Mouse (Mus musculus) kidney, embryonic 15.5 days (tissue): ENCODE measurements around the gene Dpp7. TPM values are rescaled to one million over a fixed set of nuclear protein-coding genes. Genes with fewer than 3 reads are reported as not detected.

ENCODE experiments used
- ATAC-seq: fragments of 200-750 bp; cut with Nextera tagmentation; replicated peaks from 2 replicates; pipeline ENCODE4 v1.8.0; 2017; ENCODE audit warnings: moderate TSS enrichment; ENCODE audit not compliant: low FRiP score
- H3K27ac ChIP-seq: fragments of 300-500 bp; sonication (generic); 2 replicates; pipeline ENCODE4 v1.5.1; 2015; ENCODE audit warnings: mild to moderate bottlenecking, inconsistent platforms
- H3K27me3 ChIP-seq: fragments of 300-500 bp; sonication (generic); 2 replicates; pipeline ENCODE4 v1.6.1; 2015; ENCODE audit warnings: inconsistent platforms
- H3K36me3 ChIP-seq: fragments of 300-500 bp; sonication (generic); 2 replicates; pipeline ENCODE4 v1.6.1; 2015; ENCODE audit warnings: inconsistent platforms
- H3K4me1 ChIP-seq: fragments of 300-500 bp; sonication (generic); 2 replicates; pipeline ENCODE4 v1.6.1; 2015; ENCODE audit warnings: inconsistent platforms
- H3K4me2 ChIP-seq: fragments of 300-500 bp; sonication (generic); 2 replicates; pipeline ENCODE4 v1.6.1; 2015; ENCODE audit warnings: moderate library complexity, mild to moderate bottlenecking, inconsistent platforms
- H3K4me3 ChIP-seq: fragments of 300-500 bp; sonication (generic); replicated peaks from 2 replicates; pipeline ENCODE4 v1.5.1; 2015; ENCODE audit warnings: mild to moderate bottlenecking, inconsistent platforms
- H3K9ac ChIP-seq: fragments of 300-500 bp; sonication (generic); 2 replicates; pipeline ENCODE4 v1.6.1; 2015; ENCODE audit warnings: mild to moderate bottlenecking, inconsistent platforms
- H3K9me3 ChIP-seq: fragments of 300-500 bp; sonication (generic); replicated peaks from 2 replicates; pipeline ENCODE4 v1.6.1; 2016; ENCODE audit warnings: inconsistent platforms
- WGBS: fragments of 180-500 bp; shearing (Covaris S2); methylation state at CpG from one replicate; pipeline ENCODE4 v1.1.7; 2015; ENCODE audit warnings: mixed read lengths; 5-methylcytosine and 5-hydroxymethylcytosine counted together
- polyA plus RNA-seq: library from polyadenylated mRNA; unstranded; fragments of >200 nt; fragmentation: Nextera tagmentation; extraction: Ambion mirVana; gene quantifications from 2 replicates; pipeline ENCODE4 v1.2.1, GENCODE M21; 2015

Dpp7 gene
- polyA plus RNA-seq, 1 experiment from 2014 or later = 23.4 TPM

DNA sequence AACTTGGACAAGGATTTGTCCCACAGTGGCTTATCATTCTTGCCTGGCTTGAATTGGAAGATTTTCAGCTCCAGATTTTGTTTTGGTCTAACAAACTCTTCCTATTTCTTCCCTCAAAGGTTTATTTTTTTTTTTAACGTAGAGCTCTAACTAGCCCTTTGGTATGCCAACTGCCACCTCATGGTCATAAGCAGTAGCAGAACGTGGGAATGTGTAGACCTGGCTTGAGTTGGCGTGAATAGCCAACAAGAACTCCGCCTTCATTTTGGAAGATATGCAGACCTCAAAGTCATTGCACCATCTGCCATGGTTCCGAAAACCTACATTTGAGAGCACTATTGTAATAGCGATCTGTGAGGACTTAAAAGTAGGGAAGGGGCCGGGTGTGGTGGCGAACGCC is 24.7 kb downstream of the Dpp7 start:
- WGBS = 63% methylated on average over 9 of the region's 9 CpGs
- Histone ChIP-seq H3K4me1 (peaks cover 24% of the 10 kb centered on the region), H3K4me2 (peak overlapping the region; percentile 94), H3K27ac (no peak overlapping the region), H3K27me3 (no peaks in the 10 kb centered on the region), H3K36me3 (peaks cover 28% of the 10 kb centered on the region), H3K4me3 (peak overlapping the region; percentile 74), H3K9me3 (no peaks in the 10 kb centered on the region), H3K9ac (peak overlapping the region; percentile 87)
- ATAC-seq = no peak

DNA sequence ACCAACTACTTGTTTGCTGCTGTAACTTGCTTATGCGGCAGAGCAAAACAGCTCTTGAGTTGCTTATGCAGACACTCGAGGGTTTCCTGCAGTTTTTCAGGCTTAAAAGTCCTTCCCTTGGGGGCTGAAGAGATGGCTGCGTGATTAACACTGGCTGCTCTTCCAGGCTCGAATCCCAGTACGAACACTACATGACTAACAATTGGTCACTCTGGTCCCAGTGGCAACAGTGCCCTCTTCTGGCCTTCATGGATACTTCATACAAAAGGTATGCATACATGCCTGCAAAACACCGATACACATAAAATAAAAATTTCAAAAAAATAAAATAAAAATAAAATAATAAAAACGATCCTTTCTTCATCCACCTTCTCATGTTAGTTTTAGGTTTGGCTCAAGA is 27.7 kb downstream of the Dpp7 start:
- Histone ChIP-seq H3K4me1 (peaks cover 13% of the 10 kb centered on the region), H3K27ac (no peak overlapping the region), H3K4me3 (no peak overlapping the region), H3K9ac (no peak overlapping the region), H3K36me3 (no peaks in the 10 kb centered on the region), H3K4me2 (no peak overlapping the region), H3K9me3 (no peaks in the 10 kb centered on the region), H3K27me3 (no peaks in the 10 kb centered on the region)
- ATAC-seq = no peak
- 42% methylated on average over 7 of the region's 7 CpGs for WGBS

DNA sequence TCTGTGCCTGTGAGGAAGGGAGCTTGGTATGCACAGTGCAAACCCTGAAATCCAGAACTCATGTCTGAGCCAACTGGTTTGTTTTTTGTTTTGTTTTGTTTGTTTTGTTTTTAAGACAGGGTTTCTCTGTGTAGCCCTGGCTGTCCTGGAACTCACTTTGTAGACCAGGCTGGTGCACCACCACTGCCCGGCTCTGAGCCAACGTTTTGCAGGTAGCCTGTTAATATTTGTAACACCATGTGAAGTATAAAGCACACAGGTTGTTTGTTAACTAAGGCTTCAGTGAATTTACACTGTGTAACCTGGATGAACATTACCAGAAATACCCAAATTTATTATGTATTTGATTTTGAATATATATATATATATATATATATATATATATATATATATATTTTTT is 30.1 kb downstream of the Dpp7 start:
- no peaks in the 10 kb centered on the region for H3K9me3 ChIP-seq
- H3K4me3 ChIP-seq = no peak overlapping the region
- H3K9ac ChIP-seq = no peak overlapping the region
- peaks cover under 1% of the 10 kb centered on the region; the same call in 1 of the 2 replicates for H3K4me1 ChIP-seq
- no peak overlapping the region for H3K4me2 ChIP-seq
- H3K36me3 ChIP-seq = no peaks in the 10 kb centered on the region
- no peak overlapping the region for H3K27ac ChIP-seq
- 81% methylated on average over 2 of the region's 2 CpGs for WGBS
- ATAC-seq = no peak
- peaks cover 13% of the 10 kb centered on the region for H3K27me3 ChIP-seq

DNA sequence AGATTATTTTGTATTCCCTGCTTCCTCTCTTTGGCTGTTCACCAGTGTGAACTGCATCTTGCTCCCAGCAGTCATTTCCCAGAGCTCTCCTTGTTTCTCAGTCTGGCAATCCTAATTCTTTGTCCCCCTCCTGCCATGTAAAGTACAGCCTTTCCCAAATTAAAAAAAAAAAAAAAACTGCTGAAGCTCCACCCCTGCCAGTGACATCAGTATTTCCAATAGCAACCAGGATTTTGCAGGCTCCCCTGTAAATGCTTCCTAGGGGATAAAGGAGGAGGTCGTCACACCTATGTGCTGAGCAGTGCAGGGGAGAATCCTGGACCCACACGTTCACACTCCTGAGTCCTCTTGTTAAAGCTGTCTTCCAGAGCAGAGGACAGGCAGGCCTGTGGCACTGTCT is 36.1 kb downstream of the Dpp7 start:
- no peaks in the 10 kb centered on the region for H3K36me3 ChIP-seq
- peaks cover 8% of the 10 kb centered on the region for H3K4me1 ChIP-seq
- peaks cover 72% of the 10 kb centered on the region for H3K27me3 ChIP-seq
- ATAC-seq = no peak
- H3K4me3 ChIP-seq = no peak overlapping the region
- WGBS = 25% methylated on average over 2 of the region's 2 CpGs
- H3K9me3 ChIP-seq = no peaks in the 10 kb centered on the region
- no peak overlapping the region for H3K4me2 ChIP-seq
- H3K27ac ChIP-seq = no peak overlapping the region
- no peak overlapping the region for H3K9ac ChIP-seq

DNA sequence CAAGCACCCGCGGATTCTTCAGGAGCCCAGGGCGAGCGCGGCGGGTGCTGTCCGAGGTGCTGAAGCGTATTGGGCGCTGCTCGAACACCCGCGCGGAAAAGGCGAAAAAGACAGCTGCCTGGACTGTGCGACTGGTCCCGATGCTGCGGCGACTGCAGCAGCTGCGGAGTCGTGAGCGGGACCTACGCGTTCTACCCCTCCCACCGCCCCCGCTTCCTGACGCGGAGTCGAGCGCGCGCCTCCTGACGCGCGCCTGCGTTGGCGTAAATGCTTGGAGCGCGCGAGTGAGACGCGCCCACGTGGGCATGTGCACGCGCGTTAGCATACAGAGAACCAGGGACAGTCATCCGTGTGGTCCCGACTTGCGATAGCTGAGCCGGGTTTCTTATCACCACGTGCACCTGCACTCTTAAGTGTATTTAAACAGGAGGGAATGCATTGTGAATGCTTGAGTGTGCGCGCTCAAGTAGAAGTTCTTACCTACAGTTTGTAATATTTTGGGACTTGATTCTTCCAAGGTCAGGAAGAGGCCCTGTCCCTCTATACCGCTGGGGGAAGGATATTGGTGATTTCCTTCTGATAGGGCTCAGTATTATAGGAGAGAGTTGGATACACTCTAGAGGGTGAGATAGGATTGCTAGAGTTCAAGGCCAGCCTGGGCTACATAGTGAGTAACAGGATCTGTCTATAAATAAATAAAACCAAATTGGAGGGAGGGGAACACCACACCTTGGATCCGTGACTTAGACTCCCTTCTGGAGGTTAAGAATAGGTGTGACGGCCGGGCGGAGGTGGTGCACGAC is 37.0 kb downstream of the Dpp7 start, which contains the start of gene Grin1:
Grin1 (minus strand) TSS at position 217 of the 803 bp plus-strand sequence.
- Histone ChIP-seq H3K4me1 (peaks cover 8% of the 10 kb centered on the region), H3K27me3 (peaks cover 80% of the 10 kb centered on the region), H3K9me3 (no peaks in the 10 kb centered on the region), H3K9ac (no peak within 1 kb of the TSS), H3K36me3 (no peaks in the 10 kb centered on the region), H3K4me3 (peak within 1 kb of the TSS; percentile 38), H3K27ac (no peak within 1 kb of the TSS), H3K4me2 (peak within 1 kb of the TSS; percentile 67)
- WGBS = 9% methylated on average over 58 of the region's 58 CpGs
- ATAC-seq = 0 out of 2 replicates have a peak, but pooled peaks have one; percentile 58

DNA sequence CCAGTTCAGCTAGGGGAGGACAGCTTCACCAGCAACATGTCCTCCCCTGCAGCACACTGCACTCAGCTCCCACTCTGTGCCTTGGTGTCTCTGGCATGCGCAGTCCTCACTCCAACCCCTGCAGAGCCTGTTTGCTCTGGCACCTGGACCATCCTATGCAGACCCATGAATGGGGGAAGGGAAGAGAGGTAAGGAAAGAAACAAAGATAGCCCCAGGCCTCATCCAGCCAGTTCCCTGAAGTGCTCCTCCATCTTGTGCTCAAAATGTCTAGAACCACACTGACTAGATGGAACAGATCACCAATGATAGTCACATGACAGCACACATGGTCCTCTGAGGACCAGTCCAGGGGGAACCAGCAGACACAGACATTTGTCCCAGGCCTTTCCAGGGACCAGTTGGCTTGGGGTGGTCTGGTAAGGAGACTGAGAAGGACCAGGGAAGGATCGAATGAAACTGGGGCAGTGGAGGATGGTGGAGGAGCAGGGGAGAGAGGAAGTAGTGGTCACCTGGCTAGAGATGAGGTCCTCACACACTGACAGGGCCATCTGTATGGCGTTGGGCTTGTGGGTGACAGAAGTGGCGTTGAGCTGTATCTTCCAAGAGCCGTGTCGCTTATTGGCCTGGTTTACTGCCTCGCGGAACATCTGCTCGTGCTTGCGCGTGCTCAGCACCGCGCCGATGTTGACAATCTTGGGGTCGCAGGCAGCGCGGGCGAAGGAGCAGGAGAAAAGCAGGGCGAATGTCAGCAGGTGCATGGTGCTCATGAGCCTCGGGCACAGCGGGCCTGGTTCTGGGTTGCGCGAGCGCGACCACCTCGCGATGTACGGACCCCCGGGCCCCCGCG is 37.8 kb downstream of the Dpp7 start:
- Histone ChIP-seq H3K4me3 (peak overlapping the region; percentile 38), H3K27me3 (peaks cover 88% of the 10 kb centered on the region), H3K9ac (no peak overlapping the region), H3K4me1 (peaks cover 8% of the 10 kb centered on the region), H3K4me2 (peak overlapping the region; percentile 67), H3K36me3 (no peaks in the 10 kb centered on the region), H3K9me3 (no peaks in the 10 kb centered on the region), H3K27ac (no peak overlapping the region)
- ATAC-seq = no peak
- WGBS = 5% methylated on average over 31 of the region's 31 CpGs

DNA sequence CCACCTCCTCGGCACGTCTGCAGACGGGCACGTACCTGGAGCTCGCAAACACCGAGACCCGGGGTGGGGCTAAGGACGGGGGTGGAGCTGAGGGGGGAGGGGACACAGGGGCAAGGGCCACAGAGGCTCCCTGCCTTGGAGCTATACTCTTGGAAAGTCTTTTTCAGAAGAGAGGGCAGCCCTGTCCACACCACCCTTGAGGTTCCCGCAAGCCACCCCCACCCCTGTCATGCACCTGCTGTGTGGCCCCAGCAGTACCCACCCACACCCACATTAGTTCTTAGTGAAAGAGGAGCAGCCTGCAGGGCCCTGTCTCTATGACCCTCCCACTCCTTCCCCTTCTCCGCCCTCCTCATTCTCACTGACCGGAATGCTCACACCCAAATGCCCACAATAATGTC is 44.7 kb downstream of the Dpp7 start:
- H3K4me1 ChIP-seq = peaks cover 4% of the 10 kb centered on the region; the same call in 1 of the 2 replicates
- no peaks in the 10 kb centered on the region for H3K9me3 ChIP-seq
- 6% methylated on average over 11 of the region's 11 CpGs for WGBS
- no peak overlapping the region for H3K9ac ChIP-seq
- ATAC-seq = no peak
- H3K4me2 ChIP-seq = 0 out of 2 replicates have a peak overlapping the region, but pooled peaks have one; percentile 14
- peaks cover 97% of the 10 kb centered on the region for H3K27me3 ChIP-seq
- no peak overlapping the region for H3K4me3 ChIP-seq
- no peaks in the 10 kb centered on the region for H3K36me3 ChIP-seq
- no peak overlapping the region for H3K27ac ChIP-seq

DNA sequence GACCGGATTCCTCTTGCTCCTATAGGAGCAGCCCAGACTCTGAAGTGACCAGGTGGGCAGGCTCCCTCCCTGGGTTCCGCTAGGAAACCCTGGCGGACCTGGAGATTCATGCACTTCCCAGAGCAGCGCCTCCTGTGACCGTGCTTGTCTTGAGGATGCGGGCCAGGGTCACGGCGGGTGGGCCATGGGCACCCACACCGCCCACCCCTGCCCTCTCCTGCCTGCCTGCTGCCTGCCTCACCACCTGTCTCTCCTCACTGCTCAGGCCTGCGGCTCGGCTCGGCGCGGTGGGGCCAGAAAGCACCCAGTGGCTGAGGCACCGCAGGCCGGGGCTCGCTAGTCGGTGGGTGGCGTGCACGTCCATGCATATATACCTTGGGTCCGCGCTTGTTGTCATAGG is 45.2 kb downstream of the Dpp7 start:
- under 1% methylated on average over 22 of the region's 22 CpGs for WGBS

DNA sequence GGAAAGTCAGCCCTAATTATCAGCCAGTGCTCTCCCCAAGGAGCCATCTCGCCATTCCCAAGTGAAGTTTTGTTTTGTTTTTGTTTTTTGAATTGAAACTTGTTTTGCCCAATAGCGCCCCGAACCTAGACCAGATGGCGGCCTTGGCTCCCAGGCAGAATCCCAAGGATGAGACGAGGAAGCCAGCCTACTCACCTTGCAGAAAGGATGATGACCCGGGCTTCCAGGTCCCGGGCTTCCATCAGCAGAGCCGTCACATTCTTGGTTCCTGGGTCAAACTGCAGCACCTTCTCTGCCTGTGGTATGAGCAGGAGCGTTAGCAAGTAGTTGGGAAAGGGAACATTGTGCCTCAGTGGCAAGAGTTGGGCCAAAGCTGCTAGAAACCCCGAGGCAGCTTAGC is 46.0 kb downstream of the Dpp7 start:
- Histone ChIP-seq H3K4me1 (peaks cover 6% of the 10 kb centered on the region), H3K9me3 (no peaks in the 10 kb centered on the region), H3K27me3 (peaks cover 97% of the 10 kb centered on the region), H3K4me3 (no peak overlapping the region), H3K4me2 (no peak overlapping the region), H3K9ac (no peak overlapping the region), H3K27ac (no peak overlapping the region), H3K36me3 (no peaks in the 10 kb centered on the region)
- no peak for ATAC-seq
- WGBS = 54% methylated on average over 10 of the region's 10 CpGs

More for the DNA sequence above, 45.2 kb downstream of the Dpp7 start:
- Histone ChIP-seq H3K4me2 (0 out of 2 replicates have a peak overlapping the region, but pooled peaks have one; percentile 14), H3K9ac (no peak overlapping the region), H3K27me3 (peaks cover 97% of the 10 kb centered on the region), H3K4me3 (no peak overlapping the region), H3K27ac (no peak overlapping the region), H3K4me1 (peaks cover 4% of the 10 kb centered on the region; the same call in 1 of the 2 replicates), H3K36me3 (no peaks in the 10 kb centered on the region), H3K9me3 (no peaks in the 10 kb centered on the region)
- no peak for ATAC-seq

DNA sequence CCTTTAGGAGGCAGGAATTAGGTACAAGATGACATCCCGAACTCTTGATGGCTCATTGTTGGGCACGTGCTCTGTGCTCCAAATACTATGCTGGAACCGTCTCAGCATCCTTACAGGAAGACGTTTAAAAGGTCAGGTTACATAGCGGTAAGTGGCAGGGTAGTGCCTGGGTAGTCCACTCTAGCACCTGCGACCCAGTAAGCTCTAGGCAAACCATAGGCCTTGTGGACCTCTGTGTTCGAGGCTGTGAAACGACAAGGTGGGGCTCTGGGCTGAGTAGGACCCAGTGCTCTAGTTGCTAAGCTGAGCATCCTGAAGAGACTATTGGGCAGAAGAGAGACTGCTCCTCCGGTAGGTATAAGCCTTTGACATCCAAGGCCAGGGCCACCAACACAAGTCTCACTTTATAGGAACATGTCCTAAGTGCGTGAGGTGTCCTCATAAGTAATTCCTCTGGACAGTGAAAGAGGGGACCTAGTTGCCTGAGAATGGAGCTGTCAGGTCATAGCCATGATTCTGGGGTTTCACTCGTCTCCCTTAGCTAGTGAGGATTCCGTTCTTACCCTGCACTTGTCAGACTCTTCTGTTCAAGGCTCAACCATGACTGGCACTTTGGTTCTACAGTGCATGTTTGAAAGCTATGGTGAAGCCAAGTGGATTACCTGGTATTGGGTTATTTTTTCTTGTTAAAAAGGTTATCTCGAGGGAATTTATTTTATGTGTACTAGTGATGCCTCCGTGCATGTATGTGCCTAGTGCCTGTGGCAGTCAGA is 50.4 kb downstream of the Dpp7 start:
- Histone ChIP-seq H3K9ac (no peak overlapping the region), H3K4me1 (peaks cover 11% of the 10 kb centered on the region), H3K27ac (no peak overlapping the region), H3K27me3 (peaks cover 77% of the 10 kb centered on the region), H3K36me3 (no peaks in the 10 kb centered on the region), H3K4me2 (peak overlapping the region; percentile 69), H3K9me3 (no peaks in the 10 kb centered on the region), H3K4me3 (peak overlapping the region; percentile 46)
- 48% methylated on average over 14 of the region's 14 CpGs for WGBS
- no peak for ATAC-seq

DNA sequence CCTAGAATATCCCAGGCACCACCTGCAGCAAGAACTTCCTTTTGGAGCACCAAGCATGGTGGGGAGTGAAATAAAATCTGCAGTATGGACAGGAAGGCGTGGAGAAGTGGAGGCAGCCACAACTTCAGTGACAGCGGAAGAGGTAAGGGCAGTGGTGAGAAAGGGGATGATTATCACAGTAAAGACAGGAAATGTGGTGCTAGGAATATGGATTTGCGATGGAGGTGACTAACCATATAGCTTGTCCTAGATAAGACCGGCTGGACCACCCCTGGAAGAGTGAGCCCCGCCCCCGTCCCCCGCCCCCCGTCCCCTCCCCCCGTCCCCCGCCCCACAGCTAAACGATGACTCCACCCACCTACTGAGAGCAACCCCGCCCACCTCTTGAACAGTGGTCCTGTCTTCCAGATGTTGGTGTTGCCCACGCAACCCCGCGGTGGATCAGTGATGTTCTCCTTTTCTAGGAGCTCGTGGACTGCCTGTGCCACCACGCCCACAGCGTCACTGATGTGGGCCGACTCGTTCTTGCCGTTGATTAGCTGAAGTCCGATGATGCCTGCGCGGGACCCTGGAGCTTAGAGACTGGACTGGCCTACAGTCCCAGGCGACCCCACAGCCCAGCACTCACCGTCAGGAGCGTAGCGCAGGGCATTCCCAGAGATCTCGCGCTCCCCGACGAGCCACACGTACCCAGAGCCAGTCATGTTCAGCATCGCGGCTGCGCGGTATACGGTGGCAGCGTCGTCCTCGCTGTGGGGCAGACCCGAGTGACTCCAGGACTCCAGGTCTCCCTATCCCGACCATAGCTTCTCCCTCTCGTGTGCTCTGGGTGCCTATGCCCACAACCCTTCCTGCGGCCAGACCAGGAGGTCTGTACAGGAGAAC is 51.3 kb downstream of the Dpp7 start:
- H3K27me3 ChIP-seq = peaks cover 68% of the 10 kb centered on the region
- peak overlapping the region; percentile 69 for H3K4me2 ChIP-seq
- H3K9me3 ChIP-seq = no peaks in the 10 kb centered on the region
- peak overlapping the region; percentile 46 for H3K4me3 ChIP-seq
- 2% methylated on average over 44 of the region's 45 CpGs for WGBS
- peaks cover 11% of the 10 kb centered on the region for H3K4me1 ChIP-seq
- H3K36me3 ChIP-seq = no peaks in the 10 kb centered on the region
- no peak; the same call in 1 of the 2 replicates for ATAC-seq
- no peak overlapping the region for H3K27ac ChIP-seq
- no peak overlapping the region for H3K9ac ChIP-seq
